Mouse (Mus musculus) brain, embryonic 14.5 days (tissue): ENCODE results near the gene Olfr561.

Source experiments
- CTCF ChIP-seq: fragments of 200-500 bp; IDR thresholded peaks from 2 replicates; pipeline ENCODE4 v1.5.1; 2012; ENCODE audit warnings: inconsistent platforms, mild to moderate bottlenecking, moderate library complexity, borderline replicate concordance; ENCODE audit not compliant: insufficient read depth, insufficient read length; ENCODE audit errors: extremely low read depth
- POLR2A ChIP-seq: fragments of 200-500 bp; IDR thresholded peaks from 2 replicates; pipeline ENCODE4 v1.6.1; 2012; ENCODE audit warnings: mild to moderate bottlenecking, inconsistent platforms, borderline replicate concordance; ENCODE audit not compliant: poor library complexity, insufficient read depth, insufficient read length, severe bottlenecking; ENCODE audit errors: extremely low read depth

DNA sequence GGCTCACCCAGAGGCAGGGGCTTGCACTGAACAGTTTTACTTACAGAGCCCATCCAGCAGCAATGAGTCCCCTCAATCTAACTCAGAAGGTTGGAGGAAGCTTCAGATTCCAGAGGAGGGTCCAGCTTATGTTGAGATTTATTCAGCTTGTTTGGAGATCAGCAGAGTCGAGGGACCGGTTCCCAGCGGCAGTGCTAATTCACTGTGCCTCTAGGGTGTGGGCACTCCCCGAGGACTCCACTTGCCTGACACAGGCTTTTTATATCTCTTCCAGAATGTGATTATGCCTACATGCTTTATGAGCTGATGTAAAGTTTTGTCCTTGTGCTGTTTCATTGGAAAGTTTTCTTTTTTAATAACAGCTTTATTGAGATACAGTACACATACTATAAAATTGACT is 11.8 kb upstream of the Olfr561 start, which contains the start of the genes Olfr560 and Olfr78:
- TF ChIP-seq CTCF (no peak), POLR2A (no peak)
